Mouse (Mus musculus) E14TG2a.4 (cell line): ENCODE data around the gene Unc80.

Experiments
- H3K27me3 ChIP-seq: 2 replicates; pipeline ENCODE4 v1.6.1; 2014; ENCODE audit warnings: low read length, control low read depth; ENCODE audit not compliant: insufficient read depth
- H3K36me3 ChIP-seq: 2 replicates; pipeline ENCODE4 v1.6.1; 2014; ENCODE audit warnings: low read length, control low read depth; ENCODE audit not compliant: insufficient read depth
- H3K4me1 ChIP-seq: replicated peaks from 2 replicates; pipeline ENCODE4 v1.6.1; 2014; ENCODE audit warnings: low read depth, low read length, control low read depth
- H3K4me3 ChIP-seq: replicated peaks from 2 replicates; pipeline ENCODE4 v1.5.1; 2014; ENCODE audit warnings: mild to moderate bottlenecking, low read length
- H3K9me3 ChIP-seq: 2 replicates; pipeline ENCODE4 v1.6.1; 2014; ENCODE audit warnings: low read length, control low read depth
- CTCF ChIP-seq: conservative IDR thresholded peaks from 2 replicates; pipeline ENCODE4 v1.5.1; 2014; ENCODE audit warnings: low read length
- NANOG ChIP-seq: IDR thresholded peaks from 2 replicates; pipeline ENCODE4 v1.6.1; 2014; ENCODE audit warnings: borderline replicate concordance, low read length, mixed read lengths
- POU5F1 ChIP-seq: IDR thresholded peaks from 2 replicates; pipeline ENCODE4 v1.6.1; 2014; ENCODE audit warnings: low read length, borderline replicate concordance

Gene Unc80

GRCm38 (mm10) chr1:66702623-66703345 is 234.6 kb downstream of the Unc80 start:
- Histone ChIP-seq H3K9me3 (peaks cover 18% of the 10 kb centered on the region), H3K4me1 (peaks cover 44% of the 10 kb centered on the region), H3K4me3 (peak overlapping the region; percentile 93), H3K27me3 (no peaks in the 10 kb centered on the region), H3K36me3 (peaks cover 42% of the 10 kb centered on the region)
- TF ChIP-seq NANOG (no peak), CTCF (no peak), POU5F1 (no peak)

- TF ChIP-seq CTCF (no peak), NANOG (no peak), POU5F1 (no peak)
- Histone ChIP-seq H3K9me3 (peaks cover 2% of the 10 kb centered on the region), H3K4me3 (no peak overlapping the region), H3K27me3 (no peaks in the 10 kb centered on the region), H3K4me1 (peaks cover 47% of the 10 kb centered on the region), H3K36me3 (peaks cover 58% of the 10 kb centered on the region)
Observed at GRCm38 (mm10) chr1:66704523-66704922, 236.4 kb downstream of the Unc80 start.

GRCm38 (mm10) chr1:66712859-66713258 is 244.7 kb downstream of the Unc80 start:
- H3K27me3 ChIP-seq, result no peaks in the 10 kb centered on the region
- no peak overlapping the region for H3K4me3 ChIP-seq
- peaks cover 3% of the 10 kb centered on the region; the same call in 1 of the 2 replicates for H3K4me1 ChIP-seq
- H3K36me3 ChIP-seq, result peaks cover 86% of the 10 kb centered on the region
- TF ChIP-seq POU5F1, result no peak
- TF ChIP-seq CTCF, result no peak
- no peak for TF ChIP-seq NANOG
- H3K9me3 ChIP-seq, result no peaks in the 10 kb centered on the region

- TF ChIP-seq NANOG (no peak), POU5F1 (no peak)
- Histone ChIP-seq H3K36me3 (peaks cover 30% of the 10 kb centered on the region), H3K4me1 (no peaks in the 10 kb centered on the region), H3K27me3 (no peaks in the 10 kb centered on the region), H3K9me3 (no peaks in the 10 kb centered on the region), H3K4me3 (no peak overlapping the region)
Observed at GRCm38 (mm10) chr1:66730581-66730980, 262.4 kb downstream of the Unc80 start.
